Mouse (Mus musculus) limb, embryonic 10.5 days (tissue): Measurements from ENCODE around the gene Tmem104. TPM values are rescaled to one million over a fixed set of nuclear protein-coding genes. Genes with fewer than 3 reads are reported as not detected.

Source experiments
- DNase-seq: peaks from one replicate; pipeline ENCODE4 v3.0.0-alpha.2; 2017; ENCODE audit warnings: low spot score
- H3K27ac ChIP-seq: fragments of 300-500 bp; sonication (generic); 2 replicates; pipeline ENCODE4 v1.5.1; 2016; ENCODE audit warnings: mild to moderate bottlenecking
- H3K27me3 ChIP-seq: fragments of 300-500 bp; sonication (generic); 2 replicates; pipeline ENCODE4 v1.6.1; 2016; ENCODE audit warnings: low read depth, mild to moderate bottlenecking; ENCODE audit not compliant: poor library complexity, severe bottlenecking
- H3K36me3 ChIP-seq: fragments of 300-500 bp; sonication (generic); 2 replicates; pipeline ENCODE4 v1.6.1; 2016; ENCODE audit warnings: mild to moderate bottlenecking, moderate library complexity
- H3K4me1 ChIP-seq: fragments of 300-500 bp; sonication (generic); 2 replicates; pipeline ENCODE4 v1.6.1; 2016
- H3K4me3 ChIP-seq: fragments of 300-500 bp; sonication (generic); 2 replicates; pipeline ENCODE4 v1.5.1; 2016; ENCODE audit warnings: mild to moderate bottlenecking, moderate library complexity
- H3K9me3 ChIP-seq: fragments of 300-500 bp; sonication (generic); replicated peaks from 2 replicates; pipeline ENCODE4 v1.6.1; 2016; ENCODE audit warnings: mild to moderate bottlenecking
- WGBS: fragments of 180-500 bp; shearing (Covaris S2); methylation state at CpG from one replicate; pipeline ENCODE4 v1.1.7; 2016; 5-methylcytosine and 5-hydroxymethylcytosine counted together
- polyA plus RNA-seq: library from polyadenylated mRNA; unstranded; fragments of >200 nt; fragmentation: Nextera tagmentation; extraction: Ambion mirVana; gene quantifications from 2 replicates; pipeline ENCODE4 v1.2.1, GENCODE M21; 2016

Tmem104 gene
- polyA plus RNA-seq, 1 experiment from 2014 or later, result 9.8 TPM

DNA sequence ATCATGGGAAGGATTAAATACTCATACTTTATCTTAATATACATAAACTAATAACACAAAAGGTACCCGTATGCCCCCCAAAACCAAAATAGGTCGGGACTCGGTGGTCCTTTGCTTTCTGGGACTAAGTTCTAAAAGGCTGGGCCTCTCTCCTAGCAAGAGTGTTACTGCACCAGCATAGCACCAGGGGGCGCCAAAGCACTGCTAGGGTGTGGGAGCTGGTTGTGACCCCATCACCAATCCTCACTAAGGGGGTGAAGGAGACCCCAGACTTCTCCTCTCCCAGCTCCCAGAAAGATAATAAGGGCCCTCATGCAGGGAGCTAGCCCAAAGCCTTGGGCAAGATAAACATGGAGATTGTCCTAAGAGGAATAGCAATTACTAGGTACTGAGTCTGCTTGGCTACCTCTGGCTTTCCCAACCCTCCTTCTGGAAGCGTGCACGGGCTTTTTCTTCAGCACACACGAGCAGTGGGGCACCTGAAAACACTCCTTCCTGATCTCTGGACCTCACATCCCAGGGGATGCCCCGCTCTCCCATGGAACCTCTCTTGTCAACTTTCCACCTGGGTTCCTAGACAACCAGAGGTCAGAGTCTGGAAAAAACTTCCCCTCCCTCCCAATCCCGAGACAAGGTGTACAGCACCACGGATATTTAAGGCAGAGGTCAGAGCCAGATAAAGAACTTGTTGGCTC is 26.3 kb upstream of the Tmem104 start:
- peaks cover 64% of the 10 kb centered on the region for H3K4me1 ChIP-seq
- H3K36me3 ChIP-seq, result no peaks in the 10 kb centered on the region
- 35% methylated on average over 10 of the region's 10 CpGs for WGBS
- peak; percentile 85 for DNase-seq
- H3K27me3 ChIP-seq, result peaks cover 60% of the 10 kb centered on the region
- H3K4me3 ChIP-seq, result no peak overlapping the region
- no peak overlapping the region for H3K27ac ChIP-seq
- H3K9me3 ChIP-seq, result no peaks in the 10 kb centered on the region

DNA sequence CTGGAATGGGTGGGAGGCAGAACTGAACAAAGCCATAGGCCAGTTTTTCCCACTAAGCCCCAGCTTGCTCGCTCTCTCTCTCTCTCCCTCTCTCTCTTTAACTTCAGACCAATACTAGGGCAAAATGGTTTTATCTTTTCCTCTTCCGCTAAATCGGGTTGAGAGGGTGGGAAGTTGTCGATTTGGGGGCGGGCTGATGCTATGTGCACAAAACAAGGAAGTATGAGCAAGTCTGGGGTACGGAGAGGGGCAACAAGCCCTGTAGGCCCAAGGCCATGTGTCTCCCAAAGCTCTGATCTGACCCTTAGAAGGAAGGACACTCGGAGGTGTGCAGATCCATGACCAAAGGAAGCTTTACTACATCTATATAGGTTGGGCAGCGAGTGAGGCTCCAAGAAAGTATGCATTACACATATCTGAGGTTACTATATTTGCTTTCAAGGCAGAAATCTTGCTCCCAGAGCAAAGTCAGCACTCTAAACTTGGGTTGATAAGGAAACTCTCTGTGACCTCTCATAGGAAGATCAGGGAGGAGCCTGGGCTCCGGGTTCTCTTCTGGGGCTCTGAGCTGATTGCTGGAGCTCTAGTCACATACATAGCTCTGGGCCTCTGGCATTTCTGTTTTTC is 25.6 kb upstream of the Tmem104 start:
- no peak for DNase-seq
- H3K27me3 ChIP-seq, result peaks cover 57% of the 10 kb centered on the region
- no peaks in the 10 kb centered on the region for H3K9me3 ChIP-seq
- no peaks in the 10 kb centered on the region for H3K36me3 ChIP-seq
- H3K4me3 ChIP-seq, result no peak overlapping the region
- H3K4me1 ChIP-seq, result peaks cover 64% of the 10 kb centered on the region
- H3K27ac ChIP-seq, result no peak overlapping the region
- WGBS, result 75% methylated on average over 9 of the region's 9 CpGs

DNA sequence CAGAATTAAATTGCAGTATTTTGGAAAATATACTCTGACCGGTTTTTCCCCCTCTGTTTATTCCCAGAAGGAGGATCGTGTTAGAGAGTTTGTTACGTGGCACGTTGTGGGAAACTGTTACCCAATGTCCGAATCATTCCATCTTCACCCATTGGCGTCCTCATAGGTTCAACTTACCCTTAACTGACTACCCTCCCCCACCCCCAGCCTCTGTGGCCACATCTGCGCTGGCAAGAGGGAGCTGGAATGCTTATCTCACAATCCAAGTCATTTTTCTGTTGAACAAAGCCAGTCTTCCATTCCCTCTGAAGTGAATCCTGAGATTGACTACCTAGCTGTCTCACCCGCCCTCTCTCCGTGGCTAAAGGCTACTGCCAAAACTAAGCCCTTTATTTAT is 25.1 kb upstream of the Tmem104 start:
- Histone ChIP-seq H3K4me1 (peaks cover 64% of the 10 kb centered on the region), H3K27me3 (peaks cover 52% of the 10 kb centered on the region), H3K36me3 (no peaks in the 10 kb centered on the region), H3K9me3 (no peaks in the 10 kb centered on the region), H3K27ac (peak overlapping the region; percentile 80; the same call in 1 of the 2 replicates), H3K4me3 (peak overlapping the region; percentile 63)
- no peak for DNase-seq
- WGBS, result 25% methylated on average over 9 of the region's 9 CpGs

DNA sequence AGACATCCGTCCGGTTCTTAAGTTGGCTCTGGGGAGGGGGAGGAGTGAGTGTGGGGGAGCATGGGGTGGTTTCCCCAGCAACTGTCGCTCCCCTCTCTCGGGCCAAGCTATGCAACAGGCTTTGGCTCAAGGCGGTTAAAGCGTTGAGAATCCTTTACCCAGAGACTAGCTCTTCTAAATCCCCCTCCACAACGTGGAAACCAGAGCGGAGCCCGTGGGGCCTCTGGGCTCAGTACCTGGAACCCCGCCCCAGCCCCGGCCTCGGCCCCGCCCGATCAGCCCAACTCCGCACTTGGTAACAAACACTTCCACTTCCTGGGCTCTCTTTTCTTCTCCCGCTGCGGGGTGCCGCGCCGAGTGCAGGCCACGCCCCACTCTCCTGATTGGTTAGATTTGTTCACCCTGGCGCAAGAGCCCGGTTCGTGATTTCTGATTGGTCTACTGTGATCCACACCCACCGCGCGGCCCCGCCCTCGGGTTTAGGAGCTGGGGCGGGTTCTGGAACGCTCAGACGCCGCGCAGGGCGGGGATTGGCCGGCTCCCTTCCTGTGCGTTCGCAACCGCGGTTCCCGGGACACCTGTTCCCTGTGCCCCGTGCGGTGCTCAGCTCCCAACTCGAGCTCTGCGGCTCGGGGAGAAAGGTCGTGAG is 24.3 kb upstream of the Tmem104 start, which contains the start of gene Slc9a3r1:
Gene Slc9a3r1 (plus strand): TSS at position 510 of the 649 bp plus-strand sequence.
- peak; percentile 96 for DNase-seq
- peaks cover 49% of the 10 kb centered on the region for H3K27me3 ChIP-seq
- H3K4me3 ChIP-seq, result peak within 1 kb of the TSS; percentile 63
- H3K36me3 ChIP-seq, result no peaks in the 10 kb centered on the region
- under 1% methylated on average over 47 of the region's 47 CpGs for WGBS
- H3K9me3 ChIP-seq, result no peaks in the 10 kb centered on the region
- peak within 1 kb of the TSS; percentile 80 for H3K27ac ChIP-seq
- H3K4me1 ChIP-seq, result peaks cover 58% of the 10 kb centered on the region

DNA sequence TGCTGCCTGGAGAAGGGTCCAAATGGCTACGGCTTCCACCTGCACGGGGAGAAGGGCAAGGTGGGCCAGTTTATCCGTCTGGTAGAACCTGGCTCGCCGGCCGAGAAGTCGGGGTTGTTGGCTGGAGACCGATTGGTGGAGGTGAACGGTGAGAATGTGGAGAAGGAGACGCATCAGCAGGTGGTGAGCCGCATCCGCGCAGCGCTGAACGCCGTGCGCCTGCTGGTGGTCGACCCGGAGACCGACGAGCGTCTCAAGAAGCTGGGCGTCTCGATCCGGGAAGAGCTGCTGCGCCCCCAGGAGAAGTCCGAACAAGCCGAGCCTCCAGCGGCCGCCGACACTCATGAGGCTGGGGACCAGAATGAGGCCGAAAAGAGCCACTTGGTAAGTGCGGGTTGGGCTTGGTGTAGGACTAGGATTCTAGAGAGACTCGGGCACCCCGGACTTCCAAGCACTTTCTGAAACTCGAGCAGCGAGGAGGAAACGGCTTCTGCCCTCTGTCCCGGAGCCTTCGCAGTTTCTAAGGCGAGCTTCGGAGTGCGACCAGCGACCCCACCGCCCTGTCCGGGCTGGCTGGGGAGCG is 23.6 kb upstream of the Tmem104 start:
- H3K27ac ChIP-seq, result peak overlapping the region; percentile 80
- peaks cover 49% of the 10 kb centered on the region for H3K27me3 ChIP-seq
- no peaks in the 10 kb centered on the region for H3K9me3 ChIP-seq
- H3K4me3 ChIP-seq, result peak overlapping the region; percentile 63
- H3K36me3 ChIP-seq, result no peaks in the 10 kb centered on the region
- peaks cover 51% of the 10 kb centered on the region for H3K4me1 ChIP-seq
- peak; percentile 71 for DNase-seq
- under 1% methylated on average over 47 of the region's 47 CpGs for WGBS

DNA sequence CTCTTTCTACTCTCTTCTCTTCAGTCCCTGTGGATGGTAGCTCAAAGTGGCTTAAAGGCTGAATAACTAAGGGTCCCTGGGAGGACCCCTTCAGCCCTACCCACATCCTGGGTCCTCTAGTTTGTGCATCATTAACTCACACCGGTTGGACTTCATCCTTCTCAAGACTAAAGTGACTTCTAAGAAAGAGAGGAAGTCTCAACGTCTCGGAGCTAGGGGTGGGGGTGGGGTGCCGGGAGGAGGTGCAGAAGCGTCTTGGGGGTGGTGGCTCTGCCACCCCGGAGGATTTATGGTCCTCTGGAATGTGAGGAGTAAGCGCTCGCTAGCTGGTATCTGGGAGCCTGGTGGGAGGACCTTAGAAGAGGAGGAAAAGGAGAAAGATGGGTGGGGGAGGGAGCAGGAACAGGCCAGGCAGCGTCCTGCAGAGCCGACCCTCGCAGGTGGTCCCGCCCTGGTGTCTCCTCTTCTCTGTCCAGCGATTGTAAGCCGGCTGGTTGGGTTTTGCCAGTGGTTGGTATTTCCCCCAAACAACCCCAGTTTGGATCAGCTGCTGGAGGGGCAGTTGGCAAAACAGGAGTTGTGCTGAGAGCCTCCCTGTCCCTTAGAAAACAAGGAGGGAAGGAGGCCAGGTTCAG is 22.8 kb upstream of the Tmem104 start:
- Histone ChIP-seq H3K27ac (peak overlapping the region; percentile 80), H3K4me3 (peak overlapping the region; percentile 63), H3K27me3 (peaks cover 49% of the 10 kb centered on the region), H3K9me3 (no peaks in the 10 kb centered on the region), H3K4me1 (peaks cover 51% of the 10 kb centered on the region), H3K36me3 (no peaks in the 10 kb centered on the region)
- DNase-seq, result no peak
- 2% methylated on average over 14 of the region's 14 CpGs for WGBS

DNA sequence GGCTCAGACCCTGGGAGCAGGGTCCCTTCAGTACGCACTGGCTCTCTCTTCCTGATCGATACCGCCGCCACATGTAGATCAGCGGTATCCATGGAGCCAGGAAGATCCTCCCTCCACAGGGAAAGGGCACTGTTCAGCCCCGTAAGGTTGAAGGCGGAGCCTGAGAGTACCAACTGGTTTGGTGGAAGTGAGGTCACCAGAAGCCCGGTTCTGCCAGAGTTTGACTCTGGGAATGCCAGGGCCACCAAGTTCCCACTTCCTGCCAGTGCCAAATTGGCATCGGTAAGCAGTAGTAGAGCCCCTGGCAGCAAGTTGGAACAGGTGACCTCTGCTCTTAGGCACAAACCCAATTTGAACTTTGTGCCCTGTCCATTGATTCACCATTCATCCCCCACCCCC is 22.3 kb upstream of the Tmem104 start:
- Histone ChIP-seq H3K4me1 (peaks cover 46% of the 10 kb centered on the region), H3K27me3 (peaks cover 49% of the 10 kb centered on the region), H3K27ac (peak overlapping the region; percentile 33), H3K4me3 (peak overlapping the region; percentile 63), H3K36me3 (no peaks in the 10 kb centered on the region), H3K9me3 (no peaks in the 10 kb centered on the region)
- DNase-seq, result no peak
- WGBS, result under 1% methylated on average over 9 of the region's 9 CpGs

DNA sequence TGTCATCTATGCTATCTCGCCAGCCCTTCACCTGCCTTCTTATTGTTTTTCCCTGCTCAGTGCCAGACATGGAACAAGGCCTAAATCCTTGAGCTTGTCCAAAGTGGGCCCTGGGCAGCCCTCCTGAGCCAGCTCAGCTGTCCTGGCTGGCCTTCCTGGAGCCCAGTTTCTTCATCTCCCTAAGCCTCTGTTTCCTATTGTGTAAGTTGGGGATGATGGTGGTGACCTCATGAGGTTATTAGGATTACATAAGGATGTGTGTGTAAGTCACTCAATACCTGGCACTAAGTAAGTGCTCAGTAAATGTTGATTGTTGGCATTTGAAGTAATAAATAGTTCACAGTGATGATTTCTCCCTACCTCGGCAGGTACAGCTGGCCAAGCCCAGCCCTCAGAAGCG is 20.5 kb upstream of the Tmem104 start:
- 77% methylated on average over 3 of the region's 3 CpGs for WGBS
- no peak overlapping the region for H3K4me3 ChIP-seq
- no peaks in the 10 kb centered on the region for H3K36me3 ChIP-seq
- H3K4me1 ChIP-seq, result peaks cover 46% of the 10 kb centered on the region
- H3K9me3 ChIP-seq, result no peaks in the 10 kb centered on the region
- H3K27ac ChIP-seq, result no peak overlapping the region
- no peak for DNase-seq
- peaks cover 46% of the 10 kb centered on the region for H3K27me3 ChIP-seq

DNA sequence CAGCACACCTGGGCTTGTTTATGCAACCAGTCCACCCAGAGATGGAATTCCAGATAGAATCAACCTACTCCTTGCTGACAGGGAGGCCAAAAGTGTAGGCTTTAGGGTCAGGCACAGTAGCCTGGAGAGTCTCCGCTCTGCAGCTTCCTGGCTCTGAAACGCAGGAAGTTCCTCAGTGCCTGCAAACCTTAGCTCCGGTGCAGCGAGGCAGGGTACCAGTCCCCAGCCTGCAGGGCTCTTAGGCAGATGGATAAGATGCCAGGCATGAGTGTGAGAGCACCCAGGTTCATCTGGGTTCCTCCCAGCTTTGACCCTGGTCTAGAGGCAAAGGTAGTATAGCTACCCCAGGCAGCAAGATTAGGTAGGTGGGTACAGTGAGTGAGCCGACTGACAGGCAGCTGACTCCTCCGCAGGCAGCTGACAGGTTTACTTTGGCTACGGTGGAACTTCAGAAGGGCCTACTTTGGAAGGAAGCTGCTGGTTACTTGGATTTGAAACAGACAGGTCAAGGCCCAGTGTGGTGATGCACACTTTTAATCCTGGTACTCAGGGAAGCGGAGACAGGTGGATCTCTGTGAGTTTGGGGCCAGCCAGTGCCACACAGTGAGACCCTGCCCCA is 19.5 kb upstream of the Tmem104 start:
- Histone ChIP-seq H3K36me3 (no peaks in the 10 kb centered on the region), H3K27ac (no peak overlapping the region), H3K27me3 (peaks cover 49% of the 10 kb centered on the region), H3K4me1 (peaks cover 48% of the 10 kb centered on the region), H3K4me3 (no peak overlapping the region), H3K9me3 (no peaks in the 10 kb centered on the region)
- WGBS, result 86% methylated on average over 8 of the region's 8 CpGs
- no peak for DNase-seq

DNA sequence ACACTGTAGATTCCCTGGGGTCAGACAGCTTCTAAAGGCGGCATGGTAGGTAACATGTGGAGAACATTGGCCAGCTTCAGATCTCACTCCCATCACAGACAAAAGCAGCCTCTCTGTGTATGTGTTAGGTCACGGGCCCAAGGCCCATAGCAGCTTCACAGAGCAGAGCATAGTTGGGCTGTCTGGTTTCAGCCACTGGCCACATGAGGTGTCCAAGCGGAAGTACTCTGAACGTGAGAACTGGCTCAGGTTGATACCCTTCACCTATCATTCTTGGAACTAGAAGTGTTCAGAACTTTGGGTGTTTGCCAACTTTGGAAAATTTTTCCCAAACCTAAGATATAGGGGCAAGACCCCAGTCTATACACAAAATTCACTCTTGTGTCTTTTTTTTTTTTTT is 17.9 kb upstream of the Tmem104 start:
- peaks cover 48% of the 10 kb centered on the region for H3K4me1 ChIP-seq
- peaks cover 54% of the 10 kb centered on the region for H3K27me3 ChIP-seq
- H3K27ac ChIP-seq, result no peak overlapping the region
- no peak for DNase-seq
- 87% methylated on average over 4 of the region's 4 CpGs for WGBS
- no peaks in the 10 kb centered on the region for H3K9me3 ChIP-seq
- H3K36me3 ChIP-seq, result no peaks in the 10 kb centered on the region
- no peak overlapping the region for H3K4me3 ChIP-seq

DNA sequence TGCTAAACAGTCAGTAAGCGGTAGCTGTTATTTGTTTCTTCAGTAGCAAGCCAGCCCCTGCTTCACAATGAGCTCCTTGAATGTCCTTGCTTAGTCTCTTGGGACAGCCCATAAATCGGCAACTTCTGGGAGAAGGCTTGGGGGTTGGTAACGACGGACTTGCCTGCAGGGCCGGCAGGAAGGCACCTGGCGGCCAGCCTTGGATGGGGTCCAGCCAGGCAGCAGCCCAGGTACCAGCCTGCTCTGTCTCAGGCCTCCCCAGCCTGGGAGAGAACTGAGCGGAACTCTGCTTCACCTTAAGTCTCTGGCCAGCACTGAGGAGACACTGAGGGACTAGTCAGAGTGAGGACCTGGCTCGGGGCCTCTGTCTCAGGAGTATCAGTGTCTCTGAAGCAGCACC is 16.2 kb upstream of the Tmem104 start:
- DNase-seq, result no peak
- peaks cover 54% of the 10 kb centered on the region for H3K4me1 ChIP-seq
- H3K27ac ChIP-seq, result peak overlapping the region; percentile 38; the same call in 1 of the 2 replicates
- no peaks in the 10 kb centered on the region for H3K9me3 ChIP-seq
- H3K36me3 ChIP-seq, result no peaks in the 10 kb centered on the region
- 0 out of 2 replicates have a peak overlapping the region, but pooled peaks have one; percentile 2 for H3K4me3 ChIP-seq
- 29% methylated on average over 8 of the region's 8 CpGs for WGBS
- peaks cover 46% of the 10 kb centered on the region for H3K27me3 ChIP-seq

DNA sequence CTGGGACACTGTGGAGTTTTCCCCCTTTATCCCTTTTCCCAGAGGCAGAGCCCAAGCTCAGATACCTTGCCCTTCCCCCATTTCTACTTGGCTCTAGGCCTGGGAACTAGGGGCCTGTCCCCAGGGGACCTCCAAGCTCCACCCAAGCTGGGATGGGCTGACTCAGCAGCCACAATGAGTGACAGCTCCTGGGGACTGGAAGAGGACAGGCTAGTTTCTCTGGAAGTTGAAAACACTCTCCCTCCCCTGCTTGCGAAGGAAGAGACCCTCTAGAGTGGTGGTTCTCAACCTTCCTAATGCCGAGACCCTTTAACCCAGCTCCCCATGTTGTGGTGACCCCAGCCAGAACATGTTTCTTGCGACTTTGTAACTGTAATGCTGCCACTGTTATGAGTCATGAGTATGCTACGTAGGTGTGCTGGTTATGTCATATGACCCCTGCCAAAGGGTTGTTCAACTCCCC is 14.4 kb upstream of the Tmem104 start:
- Histone ChIP-seq H3K9me3 (no peaks in the 10 kb centered on the region), H3K4me3 (no peak overlapping the region), H3K36me3 (no peaks in the 10 kb centered on the region), H3K27ac (peak overlapping the region; percentile 51; the same call in 1 of the 2 replicates), H3K4me1 (peaks cover 71% of the 10 kb centered on the region), H3K27me3 (peaks cover 58% of the 10 kb centered on the region)
- WGBS, result 22% methylated on average over 4 of the region's 4 CpGs
- no peak for DNase-seq
